Mouse (Mus musculus) heart, embryonic 12.5 days (tissue): ENCODE measurements at regions not wholly inside any gene's neighbourhood (a gene's known extent, or its start where the extent isn't known, plus 50 kb on each side); places are given as distances from the start of the nearest gene placed in this dataset.

Source experiments
- ATAC-seq: fragments of 200-750 bp; cut with Nextera tagmentation; 2 replicates; pipeline ENCODE4 v1.8.0; 2017; ENCODE audit warnings: moderate TSS enrichment, moderate library complexity; ENCODE audit not compliant: insufficient number of reproducible peaks, low FRiP score
- H3K27ac ChIP-seq: fragments of 300-500 bp; sonication (generic); 2 replicates; pipeline ENCODE4 v1.5.1; 2016; ENCODE audit warnings: mild to moderate bottlenecking, moderate library complexity; ENCODE audit not compliant: poor library complexity, severe bottlenecking
- H3K27me3 ChIP-seq: fragments of 300-500 bp; sonication (generic); replicated peaks from 2 replicates; pipeline ENCODE4 v1.6.1; 2016; ENCODE audit warnings: mild to moderate bottlenecking, moderate library complexity
- H3K36me3 ChIP-seq: fragments of 300-500 bp; sonication (generic); 2 replicates; pipeline ENCODE4 v1.6.1; 2016; ENCODE audit warnings: mild to moderate bottlenecking, moderate library complexity
- H3K4me1 ChIP-seq: fragments of 300-500 bp; sonication (generic); replicated peaks from 2 replicates; pipeline ENCODE4 v1.6.1; 2016; ENCODE audit warnings: mild to moderate bottlenecking
- H3K4me2 ChIP-seq: fragments of 300-500 bp; sonication (generic); 2 replicates; pipeline ENCODE4 v1.6.1; 2016; ENCODE audit warnings: mild to moderate bottlenecking, moderate library complexity
- H3K4me3 ChIP-seq: fragments of 300-500 bp; sonication (generic); 2 replicates; pipeline ENCODE4 v1.5.1; 2016; ENCODE audit warnings: mild to moderate bottlenecking
- H3K9ac ChIP-seq: fragments of 300-500 bp; sonication (generic); 2 replicates; pipeline ENCODE4 v1.6.1; 2016; ENCODE audit warnings: mild to moderate bottlenecking, moderate library complexity
- H3K9me3 ChIP-seq: fragments of 300-500 bp; sonication (generic); replicated peaks from 2 replicates; pipeline ENCODE4 v1.6.1; 2016; ENCODE audit warnings: mild to moderate bottlenecking, moderate library complexity
- WGBS: fragments of 180-500 bp; shearing (Covaris S2); methylation state at CpG from one replicate; pipeline ENCODE4 v1.1.7; 2016; 5-methylcytosine and 5-hydroxymethylcytosine counted together

GRCm38 (mm10) chr11:39794183-39794652, 900.8 kb downstream of the Mat2b start:
- peak overlapping the region; percentile 51 for H3K4me3 ChIP-seq
- peak overlapping the region; percentile 72 for H3K4me2 ChIP-seq
- no peaks in the 10 kb centered on the region for H3K36me3 ChIP-seq
- no peaks in the 10 kb centered on the region for H3K27me3 ChIP-seq
- no peaks in the 10 kb centered on the region for H3K4me1 ChIP-seq
- WGBS = 1% methylated on average over 13 of the region's 14 CpGs
- peak; percentile 39; the same call in 1 of the 2 replicates for ATAC-seq
- H3K27ac ChIP-seq = no peak overlapping the region
- peak overlapping the region; percentile 54 for H3K9ac ChIP-seq
- H3K9me3 ChIP-seq = no peaks in the 10 kb centered on the region

DNA sequence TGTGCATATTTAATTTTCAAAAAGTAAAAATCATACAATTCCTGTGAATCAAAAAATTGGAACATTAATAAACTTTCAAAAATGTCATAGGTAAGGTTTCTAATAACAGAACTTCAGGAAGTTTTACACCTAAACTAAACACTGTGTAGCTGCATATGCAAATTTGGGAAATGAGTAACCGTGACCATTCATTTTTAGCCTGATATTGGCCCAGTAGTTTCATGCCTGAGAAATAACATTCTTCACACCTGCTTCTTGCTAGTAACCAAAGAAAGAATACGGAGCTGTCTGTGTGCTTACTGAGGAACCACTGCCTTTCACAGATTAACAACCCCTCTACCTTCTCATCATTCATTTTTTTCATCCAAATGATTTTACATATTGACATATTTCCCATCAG, 902.9 kb downstream of the Mat2b start:
- no peak for ATAC-seq
- Histone ChIP-seq H3K4me2 (no peak overlapping the region), H3K9me3 (no peaks in the 10 kb centered on the region), H3K9ac (no peak overlapping the region), H3K4me3 (no peak overlapping the region), H3K27ac (no peak overlapping the region), H3K36me3 (no peaks in the 10 kb centered on the region), H3K4me1 (no peaks in the 10 kb centered on the region), H3K27me3 (no peaks in the 10 kb centered on the region)
- WGBS = 81% methylated on average over 2 of the region's 2 CpGs
